Mouse (Mus musculus) left cerebral cortex, postnatal 36 days (tissue): ENCODE measurements around the gene Olfr1282. TPM values are rescaled to one million over a fixed set of nuclear protein-coding genes. Genes with fewer than 3 reads are reported as not detected.
"Not testable (repeated sequence)": the region's sequence is repeated elsewhere in the genome, so short reads cannot be mapped to it uniquely, and the experiment has no call there.

ENCODE experiments used
- DNase-seq, 2 experiments: peaks; one replicate each; pipeline ENCODE4 v3.0.0; 2021 to 2022; ENCODE audit warnings: low spot score in 2 of 2, mixed read lengths in 1 of 2
- intact Hi-C: fragments of 180-260 bp; cut with DNase I; formaldehyde crosslinking; loops from one replicate; pipeline ENCODE4 v1.15.1; 2025
- total RNA-seq, 2 experiments: library from RNA; stranded (reverse); gene quantifications; 2 replicates each; pipeline ENCODE4 v1.2.3; 2021

The Olfr1282 gene
- total RNA-seq = not detected

DNA sequence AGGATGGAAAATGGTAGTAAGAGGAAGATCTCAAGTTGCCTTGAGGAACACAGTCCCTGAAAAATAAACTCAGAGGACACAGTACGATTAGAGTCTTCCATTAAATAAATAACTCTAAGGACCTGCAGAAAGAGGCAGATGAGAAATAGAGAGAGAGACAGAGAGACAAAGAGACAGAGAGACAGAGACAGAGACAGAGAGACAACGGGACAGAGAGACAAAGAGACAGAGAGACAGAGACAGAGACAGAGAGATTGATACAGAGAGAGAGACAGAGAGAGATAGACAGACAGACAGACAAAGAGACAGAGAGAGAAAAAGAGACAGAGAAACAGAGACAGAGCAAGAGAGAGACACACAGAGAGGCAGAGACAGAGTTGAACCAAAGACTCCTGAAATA is at the start of gene Olfr1282:
Gene Olfr1282 (minus strand): TSS at position 101 of the 400 bp plus-strand sequence.
- no peak for DNase-seq
- intact Hi-C loops = no loop called here

- no peak for DNase-seq
- intact Hi-C loops = no loop called here
Observed at GRCm38 (mm10) chr2:111375222-111375621, 39.3 kb upstream of the Olfr1282 start, which contains the start of gene Olfr1284. Gene Olfr1284, plus strand, starts transcription at chr2:111375522.

GRCm38 (mm10) chr2:111366490-111366889 is 30.6 kb upstream of the Olfr1282 start, which contains the start of gene Olfr1283:
Gene Olfr1283, plus strand, starts transcription at chr2:111366790.
- no peak for DNase-seq
- intact Hi-C loops = no loop called here

DNA sequence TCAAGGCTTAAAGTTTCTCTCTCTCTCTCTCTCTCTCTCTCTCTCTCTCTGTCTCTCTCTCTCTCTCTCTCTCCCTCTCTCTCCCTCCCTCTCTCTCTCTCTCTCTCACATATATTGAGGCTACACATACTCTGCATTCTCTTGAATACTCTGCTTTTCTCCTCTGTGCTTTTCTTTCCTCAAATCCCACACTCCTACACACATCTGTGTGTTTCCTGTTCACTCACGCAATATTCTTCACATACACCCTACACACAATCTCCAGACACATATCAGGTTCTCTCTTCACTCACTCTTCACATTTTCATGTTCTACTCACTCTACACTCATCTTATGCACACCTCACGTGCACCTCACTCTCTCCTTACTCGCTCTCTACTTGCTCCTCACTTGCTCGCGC is 2.2 kb downstream of the Olfr1282 start:
- DNase-seq, intact Hi-C loops: not testable (repeated sequence)

DNA sequence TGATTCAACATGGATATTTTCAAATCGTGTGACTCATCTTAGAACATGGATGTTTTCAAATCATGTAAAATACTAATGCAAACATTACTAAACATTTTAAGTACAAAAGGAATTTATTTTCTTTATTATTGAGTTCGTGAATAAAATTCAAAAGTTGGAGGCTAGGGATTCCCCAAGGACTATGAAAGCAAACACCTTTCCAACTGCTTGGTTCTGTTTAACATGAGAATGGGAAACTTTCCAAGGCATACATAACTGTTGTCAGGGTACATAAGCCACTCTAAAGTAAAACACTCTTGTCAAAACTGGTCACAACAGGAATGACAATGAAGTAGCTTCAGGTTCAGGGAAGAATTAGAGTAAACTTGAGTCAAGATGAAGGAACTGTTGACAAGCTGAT is 9.7 kb downstream of the Olfr1282 start, which contains the start of gene Olfr1281:
Gene Olfr1281 (plus strand): TSS at position 301 of the 400 bp plus-strand sequence.
- no peak for DNase-seq
- intact Hi-C loops = no loop called here

GRCm38 (mm10) chr2:111313717-111314116 is 22.2 kb downstream of the Olfr1282 start, which contains the start of gene Olfr1280:
Gene Olfr1280, plus strand, starts transcription at chr2:111314017.
- DNase-seq = no peak
- intact Hi-C loops = no loop called here

DNA sequence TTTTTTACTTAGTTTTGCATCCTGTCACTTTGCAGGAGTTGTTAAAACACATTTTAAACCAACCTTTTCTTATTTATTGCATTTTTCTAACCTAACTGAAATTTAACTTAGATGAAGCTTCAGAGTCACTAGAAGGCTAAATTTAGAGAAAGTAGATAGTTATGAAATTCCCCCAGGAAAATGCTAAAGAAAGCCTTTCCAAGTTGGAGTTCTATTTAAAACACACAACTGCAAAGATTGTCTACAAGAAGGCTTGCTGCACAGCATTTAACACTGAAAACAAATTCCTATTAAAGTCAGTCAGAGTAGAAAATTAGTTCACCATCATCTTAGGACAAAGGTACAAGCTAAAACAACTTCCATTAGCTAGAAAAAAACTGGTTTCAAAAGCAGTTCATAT is 35.5 kb downstream of the Olfr1282 start, which contains the start of gene Olfr1279:
Gene Olfr1279 (plus strand): TSS at position 262 of the 400 bp plus-strand sequence.
- DNase-seq = no peak
- intact Hi-C loops = no loop called here

DNA sequence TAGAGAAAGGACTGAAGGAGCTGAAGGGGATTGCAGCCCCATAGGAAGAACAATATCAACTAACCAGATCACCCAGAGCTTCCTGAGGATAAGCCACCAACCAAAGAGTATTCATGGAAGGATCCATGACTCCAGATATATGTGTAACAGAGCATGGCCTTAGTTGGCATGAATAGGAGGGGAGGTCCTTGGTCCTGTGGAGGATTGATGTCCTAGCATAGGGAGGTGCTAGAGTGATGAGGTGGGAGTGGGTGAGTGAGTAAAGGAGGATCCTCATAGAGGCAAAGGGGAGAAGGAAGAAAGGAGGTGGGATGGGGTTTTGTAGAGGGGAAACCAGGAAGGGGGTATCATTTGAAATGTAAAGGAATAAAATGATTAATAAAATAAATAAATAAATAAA is 37.3 kb downstream of the Olfr1282 start:
- intact Hi-C loops = no loop called here
- DNase-seq = no peak

DNA sequence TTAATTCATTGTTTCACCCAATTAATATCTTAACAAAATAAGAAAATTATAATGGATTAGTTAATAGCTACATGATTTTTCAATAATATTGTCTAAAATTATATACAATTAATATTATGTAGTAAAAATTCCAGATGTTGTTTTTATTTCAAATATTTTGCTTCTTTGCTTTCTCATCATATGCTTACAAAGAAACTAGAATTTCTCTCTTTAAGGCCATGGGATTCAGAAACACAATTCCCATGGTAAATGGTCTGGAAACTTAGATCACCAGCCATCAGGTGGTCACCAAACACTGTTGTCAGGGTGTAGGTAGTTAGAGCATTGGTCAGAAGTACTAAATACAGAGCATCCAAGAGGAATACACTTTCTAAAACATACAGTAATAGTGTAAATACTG is 46.0 kb downstream of the Olfr1282 start, which contains the start of gene Olfr1278:
Gene Olfr1278 (plus strand): TSS at position 301 of the 400 bp plus-strand sequence.
- intact Hi-C loops = no loop called here
- no peak for DNase-seq

Other genes with a start within 250 kb of the Olfr1282 start
- not detected for gene Gm13941, start 230.1 kb downstream of the Olfr1282 start, total RNA-seq
- not detected for gene Gm15130, start 183.1 kb downstream of the Olfr1282 start, total RNA-seq
- gene 4930430A15Rik, start 106.5 kb downstream of the Olfr1282 start, total RNA-seq = not detected
- gene Olfr1275, start 100.8 kb downstream of the Olfr1282 start, total RNA-seq = not detected
- not detected for gene Olfr1276, start 81.6 kb downstream of the Olfr1282 start, total RNA-seq
- not detected for gene Olfr1277, start 62.0 kb downstream of the Olfr1282 start, total RNA-seq
- gene Olfr1278, start 45.9 kb downstream of the Olfr1282 start, total RNA-seq = not detected
- not detected for gene Olfr1279, start 35.4 kb downstream of the Olfr1282 start, total RNA-seq
- not detected for gene Olfr1280, start 22.1 kb downstream of the Olfr1282 start, total RNA-seq
- not detected for gene Olfr1281, start 9.6 kb downstream of the Olfr1282 start, total RNA-seq
- gene Olfr1283, start 30.7 kb upstream of the Olfr1282 start, total RNA-seq = not detected
- gene Olfr1284, start 39.4 kb upstream of the Olfr1282 start, total RNA-seq = not detected
- not detected for gene Olfr1286, start 87.0 kb upstream of the Olfr1282 start, total RNA-seq
- not detected for gene Olfr1287, start 113.1 kb upstream of the Olfr1282 start, total RNA-seq
- gene Olfr1288, start 138.0 kb upstream of the Olfr1282 start, total RNA-seq = not detected
- gene Olfr1289, start 144.7 kb upstream of the Olfr1282 start, total RNA-seq = not detected
- gene Olfr1290, start 157.8 kb upstream of the Olfr1282 start, total RNA-seq = not detected
- gene Olfr1291-ps1, start 161.1 kb upstream of the Olfr1282 start, total RNA-seq = not detected
- gene Olfr1293-ps, start 189.1 kb upstream of the Olfr1282 start, total RNA-seq = not detected
- gene Olfr1294, start 204.2 kb upstream of the Olfr1282 start, total RNA-seq = not detected
- not detected for gene Olfr1295, start 233.6 kb upstream of the Olfr1282 start, total RNA-seq